In the genomic region with DNA sequence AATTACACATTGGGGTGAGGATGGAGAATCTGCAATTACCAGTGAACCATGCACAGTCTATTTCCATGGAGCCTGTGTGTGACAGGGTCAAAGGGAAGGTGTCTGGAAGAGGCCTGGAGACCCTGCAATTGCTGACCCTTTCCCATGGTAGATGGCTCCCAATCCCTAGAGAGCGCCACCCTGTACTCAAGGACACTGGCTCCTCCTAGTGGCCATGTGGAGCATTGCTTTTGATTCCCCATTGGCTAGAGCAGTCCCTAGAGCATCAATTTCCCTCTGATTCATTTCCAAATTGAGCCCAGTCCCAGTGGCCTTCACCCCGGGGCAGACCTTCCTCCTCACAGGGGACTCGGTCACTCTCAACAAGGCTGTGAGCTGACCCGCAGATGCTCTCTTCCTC, we compare ENCODE assay signal across 8 mouse cellular contexts. TPM values are rescaled to one million over a fixed set of nuclear protein-coding genes. Genes with fewer than 3 reads are reported as not detected.
A peak's percentile ranks its signal among the peaks of the same experiment; 100 is the strongest.
DNase-seq lines count a peak whose midpoint lies in the region; ATAC-seq and TF ChIP-seq lines count a peak whose summit lies in the region.

No protein-coding gene starts in this region.

- TF ChIP-seq CTCF in cortical plate, adult 2 months (IDR thresholded peaks at IDR 0.05; ENCODE audit: extremely low read depth, insufficient read depth, low read length) = peak; percentile 99
- peak; percentile 99 for TF ChIP-seq CTCF in kidney, postnatal 0 days (IDR thresholded peaks at IDR 0.05; ENCODE audit: low read depth)

- 6% methylated on average over 4 of the region's 4 CpGs for WGBS in kidney, postnatal 0 days
- WGBS in liver, embryonic 13.5 days (ENCODE audit: insufficient replicate concordance) = 3% methylated on average over 4 of the region's 4 CpGs

- H3K36me3 ChIP-seq in kidney, postnatal 0 days (ENCODE audit: insufficient read depth, low read length) = no peaks in the 10 kb centered on the region
- H3K36me3 ChIP-seq in liver, embryonic 13.5 days = no peaks in the 10 kb centered on the region

- 0 out of 2 replicates have a peak, but pooled peaks have one; percentile 6 for ATAC-seq in kidney, postnatal 0 days (replicated peaks; ENCODE audit: low FRiP score, low read depth)
- no peak for ATAC-seq in liver, embryonic 13.5 days (ENCODE audit: low read depth)

- H3K4me1 ChIP-seq in cortical plate, adult 2 months (ENCODE audit: control insufficient read depth, insufficient read depth, low read length) = no peaks in the 10 kb centered on the region
- H3K4me1 ChIP-seq in kidney, postnatal 0 days (replicated peaks; ENCODE audit: insufficient read depth, low read length) = peaks cover 10% of the 10 kb centered on the region; the same call in 1 of the 2 replicates
- 0 out of 2 replicates have a peak, but pooled peaks cover 4% of the 10 kb centered on the region for H3K4me1 ChIP-seq in liver, embryonic 13.5 days (replicated peaks)

- DNase-seq in 3T3-L1 (ENCODE audit: low read depth, low spot score) = peak; percentile 76
- DNase-seq in ZHBTc4 (ENCODE audit: low read depth, low spot score) = peak; percentile 82
- DNase-seq in gastrocnemius, postnatal 14 days = peak; percentile 64
- peak; percentile 89 for DNase-seq in kidney, postnatal 0 days (ENCODE audit: low spot score)
- DNase-seq in liver, embryonic 13.5 days = peak; percentile 29
- peak; percentile 90 for DNase-seq in retina, postnatal 1 day
- DNase-seq in thymus, postnatal 25 days = peak; percentile 66

- no peak overlapping the region for H3K9ac ChIP-seq in kidney, postnatal 0 days (ENCODE audit: low read depth, low read length)
- H3K9ac ChIP-seq in liver, embryonic 13.5 days = no peak overlapping the region

- TF ChIP-seq POLR2A in cortical plate, adult 2 months (IDR thresholded peaks at IDR 0.05; ENCODE audit: extremely low read depth, insufficient read depth, low read length) = no peak

- no peak overlapping the region for H3K27ac ChIP-seq in cortical plate, adult 2 months (ENCODE audit: insufficient read depth, low read length)
- no peak overlapping the region for H3K27ac ChIP-seq in kidney, postnatal 0 days
- H3K27ac ChIP-seq in liver, embryonic 13.5 days = no peak overlapping the region

- H3K4me3 ChIP-seq in cortical plate, adult 2 months (ENCODE audit: insufficient read depth, low read length) = no peak overlapping the region
- H3K4me3 ChIP-seq in kidney, postnatal 0 days (replicated peaks; ENCODE audit: low read depth, low read length) = no peak overlapping the region
- H3K4me3 ChIP-seq in liver, embryonic 13.5 days (replicated peaks) = no peak overlapping the region

- no peaks in the 10 kb centered on the region for H3K9me3 ChIP-seq in kidney, postnatal 0 days (replicated peaks; ENCODE audit: low read length)
- H3K9me3 ChIP-seq in liver, embryonic 13.5 days (replicated peaks) = no peaks in the 10 kb centered on the region

- no peak overlapping the region for H3K4me2 ChIP-seq in kidney, postnatal 0 days (ENCODE audit: low read length)
- H3K4me2 ChIP-seq in liver, embryonic 13.5 days = no peak overlapping the region

- intact Hi-C loops in gastrocnemius, postnatal 14 days (cut with DNase I; ENCODE audit: low total_unique reads) = no loop called here

- 0 out of 2 replicates have a peak, but pooled peaks cover 2% of the 10 kb centered on the region for H3K27me3 ChIP-seq in kidney, postnatal 0 days (ENCODE audit: insufficient read depth, low read length)
- peaks cover 76% of the 10 kb centered on the region for H3K27me3 ChIP-seq in liver, embryonic 13.5 days

RNA-seq across cellular contexts. Expression of gene Phb, which starts 17.9 kb away (rescaled TPM):
- polyA plus RNA-seq in cortical plate, adult 2 months (2012; rRNA removed) = 128 and 129 TPM in 2 replicates
- 100 to 1,000 TPM; 149 to 153 TPM for total RNA-seq in gastrocnemius, postnatal 14 days (2021)
- 318 and 344 TPM in 2 replicates for polyA plus RNA-seq in kidney, postnatal 0 days (2015; fragmentation: Nextera tagmentation; extraction: Ambion mirVana)
- 184 and 209 TPM in 2 replicates for polyA plus RNA-seq in liver, embryonic 13.5 days (2015; fragmentation: Nextera tagmentation; extraction: Ambion mirVana)

Comparison
In these comparisons a context has a peak if more than half of its experiments do, and no peak if none do; other contexts are left out.
1. DNase-seq: peak in every context shown above with its lines; median percentile 90 in retina, postnatal 1 day; 89 in kidney, postnatal 0 days; 82 in ZHBTc4; 76 in 3T3-L1; 66 in thymus, postnatal 25 days; 64 in gastrocnemius, postnatal 14 days; 29 in liver, embryonic 13.5 days.